ENCODE assay signal across 14 mouse cellular contexts in the genomic region with DNA sequence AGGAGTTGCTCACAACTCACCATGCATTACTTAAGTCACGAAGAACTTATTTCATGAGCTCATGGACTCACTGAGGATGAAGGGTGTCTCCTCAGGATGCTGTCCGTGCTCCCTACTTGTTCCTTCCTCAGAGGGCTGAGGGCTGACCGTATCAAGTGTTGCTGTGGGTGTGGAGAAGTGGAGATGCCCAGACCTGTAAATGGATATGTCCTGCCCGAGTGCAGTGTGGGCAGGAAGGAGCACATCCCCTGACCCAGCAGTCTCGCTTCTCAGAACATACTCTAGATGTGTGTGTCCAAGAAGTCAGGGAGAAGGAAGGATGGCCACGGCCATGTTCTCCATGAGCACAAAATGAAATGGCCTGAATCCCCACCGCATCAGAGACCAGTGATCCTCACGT.
"Had no signal": no experiment of that assay in that cellular context is flagged by ENCODE, and none has a peak within 500 bp of the region (broad histone marks: within the 10 kb centered on the region; RNA-seq: fewer than 3 reads in every experiment).

No protein-coding gene starts in this region.

- DNase-seq: heart, adult 18-20 months; heart, postnatal 14 days; heart, postnatal 36 days; kidney, adult 11 months; kidney, adult 2 months; kidney, adult 9 months; kidney, postnatal 14 days; kidney, postnatal 36 days; layer of hippocampus, adult 9-11 months; layer of hippocampus, postnatal 36 days; left cerebral cortex, postnatal 4 days had no signal

- ATAC-seq: hindbrain, postnatal 0 days; intestine, embryonic 16.5 days; liver, embryonic 12.5 days had no signal
